Mouse (Mus musculus) mouse trophoblast stem cell (cell line): ENCODE measurements at regions not wholly inside any gene's neighbourhood (a gene's known extent, or its start where the extent isn't known, plus 50 kb on each side); places are given as distances from the start of the nearest gene placed in this dataset.

Source experiments
- in situ Hi-C, 2 experiments: fragments of 300-500 bp; cut with MseI, MboI; formaldehyde crosslinking; loops; 2 replicates in 1 of 2; 3 replicates in 1 of 2; pipeline ENCODE4 v1.15.1; 2025

- in situ Hi-C loops = loop anchor here in 1 of 2 experiments (25.0 kb wide), 1 partner anchor 783 kb away; no protein-coding TSS in a partner anchor
These were observed 62.7 kb downstream of the Smim20 start for GRCm38 (mm10) chr5:53329591-53329990.

GRCm38 (mm10) chr5:53336704-53337103 is 69.8 kb downstream of the Smim20 start:
- in situ Hi-C loops = loop anchor here in 1 of 2 experiments (25.0 kb wide), 1 partner anchor 776 kb away; no protein-coding TSS in a partner anchor

- in situ Hi-C loops = loop anchor here in 1 of 2 experiments (25.0 kb wide), 1 partner anchor 774 kb away; no protein-coding TSS in a partner anchor
These were observed 70.9 kb downstream of the Smim20 start for GRCm38 (mm10) chr5:53337816-53338215.

GRCm38 (mm10) chr5:53345164-53345563 is 78.3 kb downstream of the Smim20 start:
- in situ Hi-C loops = loop anchor here in 1 of 2 experiments (25.0 kb wide), 1 partner anchor 767 kb away; no protein-coding TSS in a partner anchor

- in situ Hi-C loops = loop anchor here in 1 of 2 experiments (25.0 kb wide), 1 partner anchor 766 kb away; no protein-coding TSS in a partner anchor
These were observed 79.1 kb downstream of the Smim20 start for GRCm38 (mm10) chr5:53346028-53346427.

- in situ Hi-C loops = loop anchor here in 1 of 2 experiments (25.0 kb wide), 1 partner anchor 766 kb away; no protein-coding TSS in a partner anchor
These were observed 79.9 kb downstream of the Smim20 start for GRCm38 (mm10) chr5:53346756-53347155.

GRCm38 (mm10) chr5:53352852-53353251 is 86.0 kb downstream of the Smim20 start:
- in situ Hi-C loops = loop anchor here (5.0 to 10.0 kb wide), 2 partner anchors 244 to 322 kb away; no protein-coding TSS in a partner anchor

GRCm38 (mm10) chr5:53354296-53354695 is 87.4 kb downstream of the Smim20 start:
- in situ Hi-C loops = loop anchor here (5.0 to 10.0 kb wide), 2 partner anchors 243 to 321 kb away; no protein-coding TSS in a partner anchor

- in situ Hi-C loops = loop anchor here in 1 of 2 experiments (5.0 to 10.0 kb wide), 2 partner anchors 237 to 320 kb away; no protein-coding TSS in a partner anchor
These were observed 88.2 kb downstream of the Smim20 start for GRCm38 (mm10) chr5:53355069-53355468.

GRCm38 (mm10) chr5:53357086-53357608 is 90.3 kb downstream of the Smim20 start:
- in situ Hi-C loops = loop anchor here in 1 of 2 experiments (5.0 to 10.0 kb wide), 2 partner anchors 235 to 318 kb away; no protein-coding TSS in a partner anchor

GRCm38 (mm10) chr5:53358181-53358580 is 91.3 kb downstream of the Smim20 start:
- in situ Hi-C loops = loop anchor here in 1 of 2 experiments (5.0 to 10.0 kb wide), 2 partner anchors 234 to 317 kb away; no protein-coding TSS in a partner anchor

- in situ Hi-C loops = loop anchor here in 1 of 2 experiments (5.0 to 10.0 kb wide), 2 partner anchors 232 to 315 kb away; no protein-coding TSS in a partner anchor
These were observed 93.0 kb downstream of the Smim20 start for GRCm38 (mm10) chr5:53359887-53360286.

- in situ Hi-C loops = no loop called here
These were observed 94.4 kb downstream of the Smim20 start for GRCm38 (mm10) chr5:53361295-53361694.

GRCm38 (mm10) chr5:53363898-53364297 is 97.0 kb downstream of the Smim20 start:
- in situ Hi-C loops = no loop called here

- in situ Hi-C loops = no loop called here
These were observed 98.9 kb upstream of the Rbpj start for GRCm38 (mm10) chr5:53366882-53367561.

- in situ Hi-C loops = no loop called here
These were observed 95.7 kb upstream of the Rbpj start for GRCm38 (mm10) chr5:53370272-53370671.

GRCm38 (mm10) chr5:53371638-53372037 is 94.3 kb upstream of the Rbpj start:
- in situ Hi-C loops = no loop called here

- in situ Hi-C loops = no loop called here
These were observed 92.6 kb upstream of the Rbpj start for GRCm38 (mm10) chr5:53373315-53373714.

GRCm38 (mm10) chr5:53376856-53377255 is 89.1 kb upstream of the Rbpj start:
- in situ Hi-C loops = no loop called here

- in situ Hi-C loops = no loop called here
These were observed 88.3 kb upstream of the Rbpj start for GRCm38 (mm10) chr5:53377698-53378097.

- in situ Hi-C loops = no loop called here
These were observed 87.8 kb upstream of the Rbpj start for GRCm38 (mm10) chr5:53378106-53378505.

GRCm38 (mm10) chr5:53378599-53378998 is 87.4 kb upstream of the Rbpj start:
- in situ Hi-C loops = no loop called here
